Comparison of ENCODE assay signal across 8 mouse cellular contexts in genomic region chr19:57066313-57066712, GRCm38 (mm10). TPM values are rescaled to one million over a fixed set of nuclear protein-coding genes. Genes with fewer than 3 reads are reported as not detected.
DNase-seq lines count a peak whose midpoint lies in the region; ATAC-seq lines count a peak whose summit lies in the region.

No protein-coding gene starts in this region.

- H3K27ac ChIP-seq in midbrain, embryonic 10.5 days (replicated peaks) = no peak overlapping the region
- no peak overlapping the region for H3K27ac ChIP-seq in midbrain, embryonic 15.5 days
- H3K27ac ChIP-seq in hindbrain, embryonic 14.5 days = no peak overlapping the region

- no peaks in the 10 kb centered on the region for H3K27me3 ChIP-seq in midbrain, embryonic 10.5 days (ENCODE audit: low read depth, poor library complexity, severe bottlenecking)
- H3K27me3 ChIP-seq in midbrain, embryonic 15.5 days (replicated peaks) = no peaks in the 10 kb centered on the region
- no peaks in the 10 kb centered on the region for H3K27me3 ChIP-seq in hindbrain, embryonic 14.5 days (ENCODE audit: control insufficient read depth, insufficient read depth, low read length)

- intact Hi-C loops in left cerebral cortex, postnatal 14 days (cut with DNase I) = loop anchor here (2.0 to 5.0 kb wide), 3 partner anchors 41 to 261 kb away; no protein-coding TSS in a partner anchor

- no peak overlapping the region for H3K4me2 ChIP-seq in midbrain, embryonic 15.5 days
- no peak overlapping the region for H3K4me2 ChIP-seq in hindbrain, embryonic 14.5 days (replicated peaks)

- no peaks in the 10 kb centered on the region for H3K4me1 ChIP-seq in midbrain, embryonic 10.5 days
- H3K4me1 ChIP-seq in midbrain, embryonic 15.5 days = no peaks in the 10 kb centered on the region; the same call in 1 of the 2 replicates
- no peaks in the 10 kb centered on the region for H3K4me1 ChIP-seq in hindbrain, embryonic 14.5 days (replicated peaks; ENCODE audit: control insufficient read depth, insufficient read depth, low read length)

- DNase-seq in midbrain, embryonic 10.5 days (ENCODE audit: low spot score) = peak; percentile 51
- DNase-seq in adrenal gland, adult 2 months = peak; percentile 61
- peak; percentile 48 for DNase-seq in embryo, embryonic 11.5 days (ENCODE audit: low read depth, low spot score)
- DNase-seq in hindbrain, embryonic 14.5 days (ENCODE audit: low spot score) = peak; percentile 78
- peak; percentile 72 to 79 for DNase-seq in left cerebral cortex, postnatal 14 days (ENCODE audit: low spot score in 2 of 2)
- peak; percentile 81 for DNase-seq in naive thymus-derived CD4-positive, alpha-beta T cell, adult 2 months (ENCODE audit: low read depth)
- peak; percentile 52 to 79 for DNase-seq in thymus, postnatal 10 days (ENCODE audit: low spot score in 2 of 2)

- H3K9ac ChIP-seq in midbrain, embryonic 15.5 days = no peak overlapping the region
- H3K9ac ChIP-seq in hindbrain, embryonic 14.5 days = no peak overlapping the region

- no peak for ATAC-seq in midbrain, embryonic 15.5 days (replicated peaks)
- ATAC-seq in hindbrain, embryonic 14.5 days (ENCODE audit: low FRiP score) = no peak; the same call in 1 of the 2 replicates

- 39% methylated on average over 3 of the region's 3 CpGs for WGBS in midbrain, embryonic 10.5 days
- WGBS in midbrain, embryonic 15.5 days = 38% methylated on average over 3 of the region's 3 CpGs
- 33% methylated on average over 3 of the region's 3 CpGs for WGBS in hindbrain, embryonic 14.5 days

- H3K9me3 ChIP-seq in midbrain, embryonic 10.5 days (replicated peaks) = no peaks in the 10 kb centered on the region
- H3K9me3 ChIP-seq in midbrain, embryonic 15.5 days = no peaks in the 10 kb centered on the region
- H3K9me3 ChIP-seq in hindbrain, embryonic 14.5 days (ENCODE audit: control insufficient read depth, low read length) = no peaks in the 10 kb centered on the region

- peaks cover 5% of the 10 kb centered on the region; the same call in 1 of the 2 replicates for H3K36me3 ChIP-seq in midbrain, embryonic 10.5 days
- H3K36me3 ChIP-seq in midbrain, embryonic 15.5 days (replicated peaks) = peaks cover 3% of the 10 kb centered on the region; the same call in 1 of the 2 replicates
- peaks cover 12% of the 10 kb centered on the region for H3K36me3 ChIP-seq in hindbrain, embryonic 14.5 days (replicated peaks; ENCODE audit: control insufficient read depth, insufficient read depth)

- H3K4me3 ChIP-seq in midbrain, embryonic 10.5 days = no peak overlapping the region
- H3K4me3 ChIP-seq in midbrain, embryonic 15.5 days = no peak overlapping the region
- H3K4me3 ChIP-seq in hindbrain, embryonic 14.5 days (replicated peaks; ENCODE audit: low read length) = no peak overlapping the region

RNA-seq across cellular contexts. Expression of gene Afap1l2, which starts 58.3 kb away (rescaled TPM):
- 3.6 and 4.5 TPM in 2 replicates for polyA plus RNA-seq in midbrain, embryonic 10.5 days (2016; fragmentation: Nextera tagmentation; extraction: Ambion mirVana)
- polyA plus RNA-seq in midbrain, embryonic 15.5 days (2015; fragmentation: Nextera tagmentation; extraction: Ambion mirVana) = 9.6 and 11.0 TPM in 2 replicates
- total RNA-seq in adrenal gland, adult 2 months (2021) = 10 to 100 TPM; 22.7 to 29.7 TPM
- polyA plus RNA-seq in adrenal gland, adult 2 months (2012; rRNA removed) = 4.5 and 5.6 TPM in 2 replicates
- polyA plus RNA-seq in hindbrain, embryonic 14.5 days (2014; fragmentation: Nextera tagmentation; extraction: Ambion mirVana) = 13.7 and 16.2 TPM in 2 replicates
- 10 to 100 TPM; 11.9 to 13.4 TPM for total RNA-seq in left cerebral cortex, postnatal 14 days (2021)
